Mouse (Mus musculus) limb, embryonic 14.5 days (tissue): ENCODE measurements around the gene Aff1. TPM values are rescaled to one million over a fixed set of nuclear protein-coding genes. Genes with fewer than 3 reads are reported as not detected.
A peak's percentile ranks its signal among the peaks of the same experiment; 100 is the strongest.

Experiments used
- ATAC-seq: fragments of 200-750 bp; cut with Nextera tagmentation; 2 replicates; pipeline ENCODE4 v1.8.0; 2017; ENCODE audit warnings: low read depth, moderate number of reproducible peaks, moderate TSS enrichment; ENCODE audit not compliant: low FRiP score
- DNase-seq: peaks from one replicate; pipeline ENCODE4 v3.0.0-alpha.2; 2015; ENCODE audit warnings: low spot score
- H3K27ac ChIP-seq: fragments of 300-500 bp; sonication (generic); replicated peaks from 2 replicates; pipeline ENCODE4 v1.5.1; 2014; ENCODE audit warnings: low read depth, mild to moderate bottlenecking, low read length, moderate library complexity, mixed read lengths
- H3K27me3 ChIP-seq: fragments of 300-500 bp; sonication (generic); 2 replicates; pipeline ENCODE4 v1.6.1; 2014; ENCODE audit warnings: low read length, mixed read lengths; ENCODE audit not compliant: control insufficient read depth, insufficient read depth
- H3K36me3 ChIP-seq: fragments of 300-500 bp; sonication (generic); 2 replicates; pipeline ENCODE4 v1.6.1; 2014; ENCODE audit warnings: mild to moderate bottlenecking, low read length, moderate library complexity, mixed read lengths; ENCODE audit not compliant: control insufficient read depth, insufficient read depth
- H3K4me1 ChIP-seq: fragments of 300-500 bp; sonication (generic); 2 replicates; pipeline ENCODE4 v1.6.1; 2014; ENCODE audit warnings: antibody characterized with exemption, low read length, mixed read lengths; ENCODE audit not compliant: control insufficient read depth, insufficient read depth
- H3K4me2 ChIP-seq: fragments of 300-500 bp; sonication (generic); replicated peaks from 2 replicates; pipeline ENCODE4 v1.6.1; 2014; ENCODE audit warnings: low read depth, mild to moderate bottlenecking, low read length, moderate library complexity; ENCODE audit not compliant: severe bottlenecking
- H3K4me3 ChIP-seq: fragments of 300-500 bp; sonication (generic); replicated peaks from 2 replicates; pipeline ENCODE4 v1.5.1; 2014; ENCODE audit warnings: low read length
- H3K9ac ChIP-seq: fragments of 300-500 bp; sonication (generic); 2 replicates; pipeline ENCODE4 v1.6.1; 2014; ENCODE audit warnings: mild to moderate bottlenecking, low read depth, low read length, moderate library complexity; ENCODE audit not compliant: severe bottlenecking
- H3K9me3 ChIP-seq: fragments of 300-500 bp; sonication (generic); 2 replicates; pipeline ENCODE4 v1.6.1; 2016; ENCODE audit warnings: low read length; ENCODE audit not compliant: control insufficient read depth
- POLR2A ChIP-seq: fragments of 200-500 bp; IDR thresholded peaks from 2 replicates; pipeline ENCODE4 v1.8.0; 2012; ENCODE audit warnings: inconsistent platforms, mild to moderate bottlenecking, moderate library complexity, borderline replicate concordance; ENCODE audit not compliant: insufficient read depth, insufficient read length; ENCODE audit errors: extremely low read depth
- WGBS: fragments of 180-500 bp; shearing (Covaris S2); extraction: QIAGEN DNeasy Blood & Tissue Kit; methylation state at CpG from one replicate; pipeline ENCODE4 v1.1.7; 2014; 5-methylcytosine and 5-hydroxymethylcytosine counted together
- polyA plus RNA-seq, 2 experiments: library from polyadenylated mRNA; depleted of rRNA in 1 of 2; stranded (reverse) in 1 of 2; unstranded in 1 of 2; fragments of >200 nt; fragmentation: Nextera tagmentation in 1 of 2; extraction: Ambion mirVana in 1 of 2; gene quantifications; 2 replicates each; pipeline versions ENCODE4 v1.2.1 to v1.2.3; 2012 to 2014

Gene Aff1
- polyA plus RNA-seq, 2 experiments, result 3.6 to 5.7 TPM

DNA sequence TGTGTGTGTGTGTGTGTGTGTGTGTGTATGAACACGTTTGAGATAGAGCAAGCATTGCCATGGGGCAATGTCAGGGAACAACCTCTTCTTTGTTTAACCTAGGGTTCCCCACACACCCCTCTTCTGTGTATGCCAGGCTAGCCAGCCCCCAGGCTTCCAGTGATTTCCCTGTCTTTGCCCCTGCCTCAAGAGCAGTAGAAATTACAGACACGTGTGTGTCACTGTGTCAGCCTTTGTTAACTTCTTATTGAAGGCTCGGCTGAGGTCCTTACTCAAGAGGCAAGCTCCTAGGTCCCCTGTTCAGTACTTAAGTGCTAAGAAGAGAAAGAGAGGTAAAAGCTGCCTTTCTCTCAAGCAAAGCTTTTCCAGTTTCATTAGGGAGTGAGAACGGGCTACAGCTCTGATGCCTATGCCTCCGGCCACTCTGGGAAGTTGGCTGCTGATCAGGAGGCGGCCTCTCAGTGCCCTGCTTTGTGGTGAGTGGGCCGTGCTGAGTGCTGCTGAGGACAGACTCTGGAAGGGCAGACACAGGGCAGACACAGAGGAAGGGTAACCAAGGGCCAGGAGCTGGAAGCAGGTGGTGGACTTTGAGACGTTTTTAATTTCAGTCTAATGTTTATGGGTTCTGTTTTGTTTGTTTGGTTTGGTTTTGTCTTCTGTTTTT lies 111.9 kb downstream of the Aff1 start:
- ATAC-seq (no peak), DNase-seq (no peak)
- Histone ChIP-seq H3K27me3 (no peaks in the 10 kb centered on the region), H3K9me3 (no peaks in the 10 kb centered on the region), H3K36me3 (no peaks in the 10 kb centered on the region), H3K4me2 (no peak overlapping the region), H3K4me3 (no peak overlapping the region), H3K4me1 (peaks cover 27% of the 10 kb centered on the region), H3K9ac (peak overlapping the region; percentile 16; the same call in 1 of the 2 replicates), H3K27ac (peak overlapping the region; percentile 33; the same call in 1 of the 2 replicates)
- no peak for TF ChIP-seq POLR2A
- WGBS, result 21% methylated on average over 8 of the region's 8 CpGs

DNA sequence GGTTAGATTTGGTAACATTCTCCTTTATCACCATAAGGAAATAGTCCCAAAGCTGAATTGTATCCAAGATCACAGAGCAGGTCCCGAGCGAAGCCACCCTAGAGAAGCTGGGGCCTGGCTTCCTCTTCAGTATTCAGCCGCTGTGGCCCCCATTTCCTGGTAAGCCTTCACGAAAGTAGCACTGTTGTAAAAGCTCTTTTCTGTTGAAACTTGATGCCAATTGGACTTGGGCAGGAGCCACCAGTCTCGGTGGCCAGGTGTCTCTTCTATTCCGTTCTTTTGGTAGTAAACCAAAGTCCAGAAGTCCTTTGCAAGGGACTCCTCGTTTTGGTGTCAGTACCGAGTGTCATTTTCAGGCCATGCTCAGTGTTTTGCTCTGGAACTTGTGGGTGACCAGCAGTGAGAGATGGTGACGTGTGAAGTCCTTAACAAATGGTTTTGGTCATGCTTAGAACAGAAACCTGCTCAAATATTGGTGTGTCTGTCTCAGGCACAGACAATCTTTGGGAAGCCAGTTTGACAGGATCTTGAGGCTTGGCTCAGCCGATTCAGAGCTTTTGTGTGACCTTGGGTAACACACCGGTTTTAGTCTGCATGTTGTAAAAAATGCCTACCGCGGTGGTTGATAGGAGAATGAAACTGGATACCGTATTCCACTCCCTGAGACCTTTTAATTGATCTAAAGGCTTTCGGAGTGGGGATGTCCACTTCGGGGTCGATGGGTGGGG lies 114.8 kb downstream of the Aff1 start:
- Histone ChIP-seq H3K9me3 (no peaks in the 10 kb centered on the region), H3K9ac (no peak overlapping the region), H3K27me3 (no peaks in the 10 kb centered on the region), H3K4me2 (no peak overlapping the region), H3K36me3 (no peaks in the 10 kb centered on the region), H3K4me3 (no peak overlapping the region), H3K4me1 (peaks cover 27% of the 10 kb centered on the region), H3K27ac (no peak overlapping the region)
- 47% methylated on average over 17 of the region's 17 CpGs for WGBS
- DNase-seq, result no peak
- TF ChIP-seq POLR2A, result no peak
- ATAC-seq, result no peak

DNA sequence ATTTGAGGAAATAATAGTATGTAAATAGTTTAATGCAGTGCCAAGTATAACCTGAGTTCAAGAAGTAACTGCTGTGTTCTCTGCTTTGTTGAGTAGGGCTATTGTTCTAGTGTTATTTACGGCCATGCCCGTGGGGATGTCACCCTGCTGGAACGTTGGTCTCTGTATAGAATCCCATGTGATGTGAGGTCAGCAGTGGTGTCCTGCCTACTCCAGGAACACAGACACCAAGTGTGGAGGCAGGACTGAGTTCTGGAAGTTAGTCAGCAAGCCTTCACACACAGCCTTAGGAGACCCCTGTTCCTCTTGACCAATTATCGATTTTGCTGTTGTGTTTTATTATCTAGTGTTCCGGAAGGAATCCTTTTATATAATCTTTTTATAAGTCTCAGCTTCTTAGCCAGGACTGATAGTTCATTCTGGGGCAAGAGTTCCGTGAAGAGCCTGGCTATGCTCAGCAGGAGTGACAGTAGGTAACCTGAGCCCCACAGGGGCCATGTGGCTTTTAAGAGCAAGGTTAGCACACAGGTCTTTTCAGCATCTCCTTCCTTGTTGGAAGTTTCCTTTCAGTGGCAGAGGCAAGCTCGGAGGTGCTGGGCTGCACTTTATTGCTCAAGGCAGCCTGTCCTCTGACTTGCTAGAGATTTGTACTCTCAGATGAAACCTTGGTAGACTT lies 115.6 kb downstream of the Aff1 start:
- TF ChIP-seq POLR2A, result no peak
- Histone ChIP-seq H3K4me2 (no peak overlapping the region), H3K4me3 (no peak overlapping the region), H3K27ac (no peak overlapping the region), H3K36me3 (no peaks in the 10 kb centered on the region), H3K9ac (no peak overlapping the region), H3K4me1 (peaks cover 27% of the 10 kb centered on the region), H3K9me3 (no peaks in the 10 kb centered on the region), H3K27me3 (no peaks in the 10 kb centered on the region)
- ATAC-seq (no peak), DNase-seq (no peak)
- WGBS, result 28% methylated on average over 7 of the region's 7 CpGs

DNA sequence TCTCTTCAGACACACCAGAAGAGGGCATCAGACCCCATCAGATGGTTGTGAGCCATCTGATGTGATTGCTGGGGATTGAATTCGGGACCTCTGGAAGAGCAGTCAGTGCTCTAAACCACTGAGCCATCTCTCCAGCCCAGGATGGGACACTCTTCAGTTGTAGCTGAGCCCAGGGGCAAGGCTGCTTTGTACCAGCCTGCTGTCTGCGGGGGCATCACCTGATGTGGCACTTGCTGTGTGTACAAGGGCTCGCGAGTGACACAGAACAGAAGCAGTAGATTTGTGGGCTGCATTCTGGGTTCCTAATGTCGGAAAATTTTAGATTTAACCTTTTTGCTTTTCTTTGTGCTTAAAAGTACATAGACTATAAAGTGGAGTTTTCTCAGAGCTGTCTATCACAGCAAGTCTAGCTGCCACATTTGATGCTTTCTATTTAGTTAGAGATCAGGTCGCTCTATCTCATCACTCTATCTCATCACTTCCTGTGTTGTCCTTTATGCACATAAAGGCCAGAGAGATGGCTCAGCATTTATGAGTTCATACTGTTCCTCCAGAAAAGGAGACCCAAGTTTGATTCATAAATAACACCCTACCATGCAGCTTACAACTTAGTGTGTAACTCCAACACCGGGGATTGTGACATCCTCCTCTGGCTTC lies 117.6 kb downstream of the Aff1 start:
- Histone ChIP-seq H3K27ac (no peak overlapping the region), H3K4me1 (peaks cover 13% of the 10 kb centered on the region), H3K4me2 (no peak overlapping the region), H3K9ac (no peak overlapping the region), H3K36me3 (no peaks in the 10 kb centered on the region), H3K27me3 (no peaks in the 10 kb centered on the region), H3K9me3 (no peaks in the 10 kb centered on the region), H3K4me3 (no peak overlapping the region)
- WGBS, result 91% methylated on average over 7 of the region's 7 CpGs
- no peak for TF ChIP-seq POLR2A
- ATAC-seq, result no peak
- no peak for DNase-seq

DNA sequence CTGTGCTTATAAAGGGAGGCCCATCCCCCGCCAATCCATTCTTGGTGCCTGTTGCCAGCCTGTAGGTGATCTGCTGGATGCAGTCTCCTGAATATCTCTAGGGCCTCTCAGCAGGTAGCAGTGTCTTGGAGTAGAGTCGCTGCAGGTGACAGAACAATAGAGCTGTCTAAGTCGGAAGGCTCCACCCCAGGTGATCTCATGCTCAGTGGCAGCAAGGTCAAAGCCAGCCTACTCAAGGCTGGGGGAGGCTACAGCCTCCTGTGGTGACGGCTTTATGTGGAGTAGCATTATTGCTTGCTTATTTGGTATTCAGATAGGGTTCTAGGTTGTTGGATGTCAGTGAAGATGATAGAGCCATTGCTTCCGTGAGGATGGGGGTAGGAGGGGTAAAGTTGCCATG lies 121.1 kb downstream of the Aff1 start:
- 81% methylated on average over 5 of the region's 5 CpGs for WGBS
- H3K27ac ChIP-seq, result no peak overlapping the region
- no peaks in the 10 kb centered on the region for H3K36me3 ChIP-seq
- TF ChIP-seq POLR2A, result no peak
- DNase-seq (no peak), ATAC-seq (no peak)
- H3K9me3 ChIP-seq, result no peaks in the 10 kb centered on the region
- no peak overlapping the region for H3K4me2 ChIP-seq
- H3K27me3 ChIP-seq, result no peaks in the 10 kb centered on the region
- H3K4me1 ChIP-seq, result no peaks in the 10 kb centered on the region
- H3K9ac ChIP-seq, result no peak overlapping the region
- H3K4me3 ChIP-seq, result no peak overlapping the region
